1 mouse cellular context compared by ENCODE assay signal in the genomic region with DNA sequence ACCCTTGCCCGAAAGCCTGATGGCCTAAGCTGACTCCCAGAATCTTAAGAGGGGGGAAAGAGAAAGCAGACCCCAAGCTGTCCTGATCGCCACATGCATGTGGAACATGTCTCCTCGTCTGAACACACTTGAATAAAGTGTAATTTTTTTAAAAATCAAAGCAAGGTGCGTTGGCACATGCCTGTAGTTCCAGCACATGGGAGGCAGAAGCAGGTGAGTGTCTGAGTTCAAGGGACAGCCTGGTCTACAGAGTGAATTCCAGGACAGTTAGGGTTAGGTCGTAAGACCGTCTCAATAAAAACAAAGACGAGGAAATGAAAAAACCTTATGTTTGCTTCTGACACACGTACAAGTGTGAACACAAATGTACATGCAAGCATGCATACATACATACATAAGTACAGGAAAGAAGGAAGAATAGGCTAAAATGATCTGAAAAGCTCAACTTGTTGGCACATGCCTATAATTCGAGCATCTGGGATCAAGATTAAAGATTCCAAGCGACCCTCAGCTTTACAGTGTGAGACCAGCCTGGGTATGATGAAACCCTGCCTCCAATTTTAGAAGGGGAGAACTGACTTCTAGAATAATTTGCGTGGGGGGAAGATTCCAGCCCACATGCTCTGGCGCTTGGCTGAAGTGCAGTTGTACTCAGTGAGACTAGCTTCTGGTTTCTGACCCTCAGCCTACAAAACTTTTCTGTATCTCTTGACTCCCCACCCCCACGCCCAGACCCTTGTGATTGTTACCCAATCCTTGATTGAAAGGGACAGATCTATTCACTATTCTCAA.
TF ChIP-seq lines count a peak whose summit lies in the region.

No protein-coding gene starts in this region.

TF ChIP-seq in MEL, 35 proteins besides CTCF, POLR2A, EP300 and RAD21 (continued from another document):
- no peak for TF ChIP-seq CHD2 (IDR thresholded peaks at IDR 0.05; ENCODE audit: low read length)
- no peak for TF ChIP-seq RCOR1 (IDR thresholded peaks at IDR 0.05; ENCODE audit: low read depth, low read length)
- TF ChIP-seq ZC3H11A (IDR thresholded peaks at IDR 0.05; ENCODE audit: low read depth, low read length) = no peak
TF ChIP-seq in MEL: peak in this region for 3.
